Comparison of ENCODE assay signal across 23 mouse cellular contexts in the genomic region with DNA sequence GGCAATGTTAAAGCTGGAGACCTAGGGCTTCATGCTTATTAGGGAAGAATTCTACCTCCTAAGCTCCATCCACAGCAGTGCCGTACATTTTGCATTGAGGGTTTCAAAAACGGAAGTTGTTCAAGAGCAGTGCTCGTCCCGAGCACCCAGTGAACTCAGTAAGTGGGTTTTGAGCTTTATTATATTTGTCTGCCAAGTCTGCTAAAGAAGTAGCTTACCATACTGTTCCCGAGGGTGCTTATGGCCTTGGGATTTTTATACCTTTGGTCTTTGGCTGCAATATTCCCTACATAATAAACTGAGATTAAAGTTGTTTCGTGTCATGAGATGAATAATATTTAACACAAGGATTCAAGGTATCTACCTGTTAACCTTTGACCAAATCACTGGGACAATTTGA.
"Had no signal": no experiment of that assay in that cellular context is flagged by ENCODE, and none has a peak within 500 bp of the region (broad histone marks: within the 10 kb centered on the region; RNA-seq: fewer than 3 reads in every experiment).

No protein-coding gene starts in this region.

- H3K4me1 ChIP-seq: heart, embryonic 15.5 days; hindbrain, embryonic 13.5 days; hindbrain, embryonic 15.5 days; limb, embryonic 12.5 days; liver, embryonic 13.5 days had no signal

- H3K27ac ChIP-seq: gastrocnemius, adult 2 months; heart, embryonic 10.5 days; heart, embryonic 13.5 days; heart, embryonic 15.5 days; hindbrain, embryonic 13.5 days; hindbrain, embryonic 15.5 days; hindbrain, postnatal 0 days; layer of hippocampus, adult 2 months; left cerebral cortex, adult 2 months; limb, embryonic 10.5 days; limb, embryonic 12.5 days; liver, embryonic 13.5 days had no signal

- H3K36me3 ChIP-seq: heart, embryonic 10.5 days; heart, embryonic 13.5 days; heart, embryonic 15.5 days; hindbrain, embryonic 13.5 days; hindbrain, embryonic 15.5 days; limb, embryonic 10.5 days; limb, embryonic 12.5 days; liver, embryonic 13.5 days had no signal

- ATAC-seq: hindbrain, postnatal 0 days had no signal

- H3K4me3 ChIP-seq: gastrocnemius, adult 2 months; heart, embryonic 10.5 days; heart, embryonic 13.5 days; heart, embryonic 15.5 days; hindbrain, embryonic 13.5 days; hindbrain, embryonic 15.5 days; layer of hippocampus, adult 2 months; left cerebral cortex, adult 2 months; limb, embryonic 10.5 days; limb, embryonic 12.5 days; liver, embryonic 13.5 days had no signal

- H3K9ac ChIP-seq: heart, embryonic 13.5 days; heart, embryonic 15.5 days; hindbrain, embryonic 13.5 days; hindbrain, embryonic 15.5 days; limb, embryonic 12.5 days; liver, embryonic 13.5 days had no signal

- DNase-seq: gastrocnemius, adult 2 months; gastrocnemius, postnatal 10 days; gastrocnemius, postnatal 25 days; heart, adult 18-20 months; heart, postnatal 14 days; heart, postnatal 36 days; kidney, adult 18-20 months; kidney, adult 8-10 months; kidney, postnatal 10 days; kidney, postnatal 36 days; liver; liver, embryonic 13.5 days had no signal

- H3K9me3 ChIP-seq: heart, embryonic 10.5 days; heart, embryonic 13.5 days; heart, embryonic 15.5 days; hindbrain, embryonic 13.5 days; hindbrain, embryonic 15.5 days; limb, embryonic 10.5 days; limb, embryonic 12.5 days; liver, embryonic 13.5 days had no signal

- H3K4me2 ChIP-seq: heart, embryonic 13.5 days; heart, embryonic 15.5 days; hindbrain, embryonic 13.5 days; hindbrain, embryonic 15.5 days; limb, embryonic 12.5 days; liver, embryonic 11.5 days; liver, embryonic 13.5 days had no signal

- H3K27me3 ChIP-seq: heart, embryonic 13.5 days; heart, embryonic 15.5 days; hindbrain, embryonic 13.5 days; hindbrain, embryonic 15.5 days; limb, embryonic 12.5 days; liver, embryonic 13.5 days had no signal
